Comparison of ENCODE assay signal across 8 mouse cellular contexts in the genomic region with DNA sequence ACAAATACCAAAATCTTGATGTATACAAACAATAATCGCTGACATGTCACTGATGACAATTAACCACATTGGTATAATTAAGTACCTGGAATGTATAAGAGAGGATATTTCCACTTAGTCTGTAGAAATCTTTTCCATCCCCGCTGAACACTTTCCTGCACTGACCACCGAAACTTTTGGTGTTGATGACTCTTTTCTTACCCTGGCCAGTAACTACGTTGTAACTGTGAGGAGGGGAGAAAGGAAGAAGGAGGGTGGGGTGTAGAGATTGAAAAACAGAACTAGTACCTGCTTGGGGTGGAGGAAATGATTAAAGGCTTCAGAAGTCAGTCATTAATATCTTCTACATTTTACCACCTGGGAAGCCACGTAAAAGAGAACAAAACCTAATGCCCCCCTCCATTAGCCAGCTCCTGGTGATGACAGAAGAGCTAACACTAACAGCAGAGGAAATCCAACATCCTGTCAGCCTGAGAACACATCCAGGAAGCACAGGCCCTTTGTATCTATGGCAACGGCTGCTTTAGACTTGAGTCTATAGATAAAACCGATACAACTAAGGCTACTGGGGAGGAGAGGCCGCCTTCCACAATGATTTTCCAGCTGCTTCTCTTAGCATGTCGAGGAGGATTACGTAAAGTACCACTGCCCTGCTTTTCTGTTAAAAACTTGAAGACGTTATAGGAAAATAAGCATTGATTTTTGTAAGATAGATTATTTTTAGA. TPM values are rescaled to one million over a fixed set of nuclear protein-coding genes. Genes with fewer than 3 reads are reported as not detected.
A peak's percentile ranks its signal among the peaks of the same experiment; 100 is the strongest.
DNase-seq lines count a peak whose midpoint lies in the region; ATAC-seq and TF ChIP-seq lines count a peak whose summit lies in the region.

No protein-coding gene starts in this region.

- peaks cover 3% of the 10 kb centered on the region; the same call in 1 of the 2 replicates for H3K4me1 ChIP-seq in heart, embryonic 13.5 days
- H3K4me1 ChIP-seq in CH12.LX (ENCODE audit: control insufficient read depth in 1 of 2, insufficient read depth in 2 of 2) = peaks cover 3 to 5% of the 10 kb centered on the region in 2 experiments; a peak in 2 of 4 replicates
- no peaks in the 10 kb centered on the region for H3K4me1 ChIP-seq in heart, embryonic 15.5 days (replicated peaks)
- H3K4me1 ChIP-seq in midbrain, embryonic 10.5 days = peaks cover 3% of the 10 kb centered on the region

- 31% methylated on average over 11 of the region's 11 CpGs for whole genome bisulfite sequencing in heart, embryonic 13.5 days
- 30% methylated on average over 11 of the region's 11 CpGs for WGBS in heart, embryonic 15.5 days
- 67% methylated on average over 11 of the region's 11 CpGs for WGBS in midbrain, embryonic 10.5 days

- H3K9me3 ChIP-seq in heart, embryonic 13.5 days = no peaks in the 10 kb centered on the region
- no peaks in the 10 kb centered on the region for H3K9me3 ChIP-seq in CH12.LX (replicated peaks; ENCODE audit: low read length)
- H3K9me3 ChIP-seq in heart, embryonic 15.5 days (replicated peaks) = no peaks in the 10 kb centered on the region
- no peaks in the 10 kb centered on the region for H3K9me3 ChIP-seq in midbrain, embryonic 10.5 days (replicated peaks)

- in situ Hi-C loops in CH12.LX (cut with MboI; ENCODE audit: low pct_ligation_motif_present, low pct_unique_long_range_greater_than_20kb, low sequenced_read_pairs) = no loop called here

- no peak for TF ChIP-seq CTCF in CH12.LX (conservative IDR thresholded peaks at IDR 0.05 in 1 of 2, IDR thresholded peaks at IDR 0.05 in 1 of 2; ENCODE audit: low read depth in 2 of 2, low read length in 2 of 2)

- H3K27me3 ChIP-seq in heart, embryonic 13.5 days (replicated peaks) = no peaks in the 10 kb centered on the region
- no peaks in the 10 kb centered on the region for H3K27me3 ChIP-seq in CH12.LX (replicated peaks)
- H3K27me3 ChIP-seq in heart, embryonic 15.5 days = no peaks in the 10 kb centered on the region
- H3K27me3 ChIP-seq in midbrain, embryonic 10.5 days (ENCODE audit: low read depth, poor library complexity, severe bottlenecking) = no peaks in the 10 kb centered on the region

- no peak for TF ChIP-seq POLR2A in CH12.LX (IDR thresholded peaks at IDR 0.05; ENCODE audit: low read depth, low read length)

- peak overlapping the region; percentile 33 for H3K4me2 ChIP-seq in heart, embryonic 13.5 days
- peak overlapping the region; percentile 45 for H3K4me2 ChIP-seq in CH12.LX (ENCODE audit: insufficient read depth, low read depth, poor library complexity, severe bottlenecking)
- H3K4me2 ChIP-seq in heart, embryonic 15.5 days = peak overlapping the region; percentile 12

- H3K9ac ChIP-seq in heart, embryonic 13.5 days = no peak overlapping the region
- H3K9ac ChIP-seq in CH12.LX (ENCODE audit: insufficient read depth, low read depth) = no peak overlapping the region
- H3K9ac ChIP-seq in heart, embryonic 15.5 days = no peak overlapping the region

- ATAC-seq in heart, embryonic 13.5 days (ENCODE audit: extremely low read depth, insufficient number of reproducible peaks, low FRiP score, low TSS enrichment) = no peak
- peak; percentile 47; the same call in 1 of the 2 replicates for ATAC-seq in heart, embryonic 15.5 days (replicated peaks; ENCODE audit: insufficient number of reproducible peaks, insufficient read depth, low FRiP score, low read depth)

- no peaks in the 10 kb centered on the region for H3K79me2 ChIP-seq in CH12.LX (replicated peaks; ENCODE audit: control insufficient read depth, extremely low read depth, insufficient read depth, poor library complexity, severe bottlenecking)

- H3K36me3 ChIP-seq in heart, embryonic 13.5 days = no peaks in the 10 kb centered on the region
- no peaks in the 10 kb centered on the region for H3K36me3 ChIP-seq in CH12.LX (replicated peaks in 1 of 2; ENCODE audit: control insufficient read depth in 1 of 2, insufficient read depth in 1 of 2, low read length in 1 of 2)
- no peaks in the 10 kb centered on the region for H3K36me3 ChIP-seq in heart, embryonic 15.5 days
- no peaks in the 10 kb centered on the region for H3K36me3 ChIP-seq in midbrain, embryonic 10.5 days

- H3K27ac ChIP-seq in heart, embryonic 13.5 days (replicated peaks) = no peak overlapping the region
- no peak overlapping the region for H3K27ac ChIP-seq in CH12.LX (ENCODE audit: insufficient read depth, low read depth)
- H3K27ac ChIP-seq in heart, embryonic 15.5 days = no peak overlapping the region
- H3K27ac ChIP-seq in midbrain, embryonic 10.5 days (replicated peaks) = no peak overlapping the region

- no peak for DNase-seq in heart, postnatal 36 days
- no peak for DNase-seq in CH12.LX (ENCODE audit: extremely low read depth)
- peak; percentile 13 for DNase-seq in midbrain, embryonic 10.5 days (ENCODE audit: low spot score)
- DNase-seq in spleen, postnatal 14 days (ENCODE audit: low spot score in 2 of 2) = no peak
- DNase-seq in thymus, postnatal 10 days (ENCODE audit: low spot score in 2 of 2) = no peak
- DNase-seq in cerebellum, adult 11-12 months = no peak

- H3K4me3 ChIP-seq in heart, embryonic 13.5 days = 0 out of 2 replicates have a peak overlapping the region, but pooled peaks have one; percentile 1
- H3K4me3 ChIP-seq in CH12.LX (replicated peaks in 1 of 3; ENCODE audit: low read depth in 2 of 3, low read length in 2 of 3, poor library complexity in 1 of 3) = no peak overlapping the region
- H3K4me3 ChIP-seq in heart, embryonic 15.5 days = no peak overlapping the region
- no peak overlapping the region for H3K4me3 ChIP-seq in midbrain, embryonic 10.5 days

- TF ChIP-seq EP300 in CH12.LX (IDR thresholded peaks at IDR 0.05; ENCODE audit: low read length) = no peak

- no peak for TF ChIP-seq RAD21 in CH12.LX (IDR thresholded peaks at IDR 0.05; ENCODE audit: low read depth, low read length)

- dilution Hi-C loops in CH12.LX (cut with MboI; ENCODE audit: extremely low pct_ligation_motif_present, extremely low pct_unique_long_range_greater_than_20kb, low sequenced_read_pairs) = no loop called here

- intact Hi-C loops in heart, postnatal 36 days (cut with DNase I) = no loop called here

TF ChIP-seq in CH12.LX, 34 proteins besides CTCF, POLR2A, EP300 and RAD21:
- TF ChIP-seq E2F4 (IDR thresholded peaks at IDR 0.05; ENCODE audit: insufficient replicate concordance, low read depth, low read length) = no peak
- TF ChIP-seq CHD2 (IDR thresholded peaks at IDR 0.05; ENCODE audit: low read length) = no peak
- no peak for TF ChIP-seq RCOR1 (conservative IDR thresholded peaks at IDR 0.05; ENCODE audit: low read depth, low read length)
- TF ChIP-seq BHLHE40 (IDR thresholded peaks at IDR 0.05; ENCODE audit: low read depth, low read length) = no peak

RNA-seq across cellular contexts. Expression of a gene that starts 17.8 kb away (rescaled TPM):
- 0.07 and 0.10 TPM in 2 replicates for polyA plus RNA-seq in heart, embryonic 13.5 days (2015; fragmentation: Nextera tagmentation; extraction: Ambion mirVana)
- total RNA-seq in heart, postnatal 36 days (2021) = 1 to 10 TPM; 1.6 to 5.7 TPM
- total RNA-seq in CH12.LX (2012; rRNA removed) = 0.04 TPM in 1 of 2 replicates, not detected in the other
- 0.11 TPM in 1 of 2 replicates, not detected in the other for total RNA-seq in CH12.LX (2014; rRNA removed)
- polyA plus RNA-seq in CH12.LX (2012; ENCODE audit: insufficient read length, low read depth) = 0.09 and 0.10 TPM in 2 replicates
- polyA plus RNA-seq in heart, embryonic 15.5 days (2015; fragmentation: Nextera tagmentation; extraction: Ambion mirVana) = 0.09 and 0.10 TPM in 2 replicates
- not detected in 2 replicates for polyA plus RNA-seq in midbrain, embryonic 10.5 days (2016; fragmentation: Nextera tagmentation; extraction: Ambion mirVana)
